Mouse (Mus musculus) megakaryocyte, embryonic 14.5 days (primary cell): ENCODE results near the gene Phex. TPM values are rescaled to one million over a fixed set of nuclear protein-coding genes. Genes with fewer than 3 reads are reported as not detected.

Experiments
- H3K27me3 ChIP-seq: replicated peaks from 2 replicates; pipeline ENCODE3; 2012; ENCODE audit warnings: inconsistent platforms
- H3K36me3 ChIP-seq: replicated peaks from 2 replicates; pipeline ENCODE3; 2012; ENCODE audit warnings: low read length, inconsistent platforms, mixed read lengths
- H3K4me1 ChIP-seq: 2 replicates; pipeline ENCODE4 v1.6.1; 2012; ENCODE audit warnings: inconsistent platforms
- H3K4me3 ChIP-seq: replicated peaks from 2 replicates; pipeline ENCODE3; 2012; ENCODE audit warnings: moderate library complexity, mild to moderate bottlenecking, inconsistent platforms
- H3K9me3 ChIP-seq: 2 replicates; pipeline ENCODE4 v1.6.1; 2012; ENCODE audit warnings: inconsistent platforms
- FLI1 ChIP-seq: IDR thresholded peaks from 2 replicates; pipeline ENCODE4 v1.6.1; 2012; ENCODE audit warnings: low read length, inconsistent platforms, mixed read lengths
- GATA1 ChIP-seq: IDR thresholded peaks from 3 replicates; pipeline ENCODE4 v1.6.1; 2012; ENCODE audit warnings: mixed read lengths, low read length, inconsistent platforms, borderline replicate concordance
- polyA plus RNA-seq: library from polyadenylated mRNA; stranded (reverse); fragments of >175 nt; gene quantifications from 2 replicates; pipeline ENCODE4 v1.2.3, GENCODE M21; 2012; ENCODE audit warnings: low replicate concordance; ENCODE audit not compliant: insufficient read depth

Gene Phex
- polyA plus RNA-seq, 1 experiment: not detected

DNA sequence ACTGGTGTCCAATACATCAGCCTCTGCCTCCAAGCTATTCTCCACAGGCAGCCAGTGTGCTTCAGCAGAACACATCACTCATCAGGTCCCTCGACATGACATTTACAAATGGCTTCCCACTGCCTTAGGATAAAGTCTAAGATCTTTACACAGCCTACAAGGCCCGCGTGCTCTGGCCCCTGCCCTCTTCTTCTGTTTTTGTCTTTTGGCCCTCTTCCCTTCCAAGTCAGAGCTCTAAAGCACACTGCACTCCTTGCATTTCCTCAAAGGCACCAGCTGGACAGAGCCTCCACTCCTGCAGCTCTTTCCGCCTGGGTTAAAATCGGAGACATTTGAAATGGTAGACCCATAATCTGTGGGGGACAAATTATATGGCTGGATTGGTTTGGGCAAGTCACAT lies 28.1 kb downstream of the Phex start:
- Histone ChIP-seq H3K36me3 (no peaks in the 10 kb centered on the region), H3K9me3 (no peaks in the 10 kb centered on the region), H3K27me3 (peaks cover 4% of the 10 kb centered on the region), H3K4me3 (no peak overlapping the region), H3K4me1 (no peaks in the 10 kb centered on the region)
- no peak for TF ChIP-seq FLI1
- TF ChIP-seq GATA1: no peak

DNA sequence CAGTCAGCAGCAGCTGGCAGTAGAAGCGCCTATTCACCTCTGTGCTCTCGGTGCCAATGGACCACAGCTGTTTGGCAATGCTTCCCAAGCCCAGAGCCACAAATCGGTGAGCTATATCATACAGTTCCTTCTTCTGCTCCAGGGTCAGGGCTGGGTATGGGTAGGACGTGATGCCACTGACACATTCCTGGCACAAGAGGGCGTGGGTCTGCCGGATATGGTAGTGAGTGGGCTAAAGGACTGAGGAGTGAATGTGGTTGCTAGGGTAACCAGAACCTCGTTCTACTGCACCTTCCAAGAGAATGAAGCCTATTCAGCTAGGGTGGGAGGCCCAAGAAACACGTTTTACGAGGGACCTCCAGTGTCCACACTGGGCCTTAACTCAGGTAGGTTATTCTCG lies 36.3 kb downstream of the Phex start:
- Histone ChIP-seq H3K36me3 (no peaks in the 10 kb centered on the region), H3K4me1 (no peaks in the 10 kb centered on the region), H3K4me3 (no peak overlapping the region), H3K27me3 (peaks cover 3% of the 10 kb centered on the region), H3K9me3 (0 out of 2 replicates have a peak, but pooled peaks cover 9% of the 10 kb centered on the region)
- TF ChIP-seq GATA1 (no peak), FLI1 (no peak)

- 0 out of 2 replicates have a peak, but pooled peaks cover 9% of the 10 kb centered on the region for H3K9me3 ChIP-seq
- no peak for TF ChIP-seq GATA1
- no peak for TF ChIP-seq FLI1
- no peaks in the 10 kb centered on the region for H3K4me1 ChIP-seq
- no peaks in the 10 kb centered on the region for H3K36me3 ChIP-seq
- H3K27me3 ChIP-seq: peaks cover 3% of the 10 kb centered on the region
- no peak overlapping the region for H3K4me3 ChIP-seq
Observed at GRCm38 (mm10) chrX:157377456-157377855, 37.7 kb downstream of the Phex start.

- Histone ChIP-seq H3K9me3 (0 out of 2 replicates have a peak, but pooled peaks cover 8% of the 10 kb centered on the region), H3K4me3 (no peak overlapping the region), H3K4me1 (no peaks in the 10 kb centered on the region), H3K27me3 (peaks cover 3% of the 10 kb centered on the region), H3K36me3 (no peaks in the 10 kb centered on the region)
- no peak for TF ChIP-seq FLI1
- no peak for TF ChIP-seq GATA1
Observed at GRCm38 (mm10) chrX:157373873-157374272, 41.2 kb downstream of the Phex start.

GRCm38 (mm10) chrX:157369166-157369565 lies 45.9 kb downstream of the Phex start:
- Histone ChIP-seq H3K27me3 (no peaks in the 10 kb centered on the region), H3K4me1 (no peaks in the 10 kb centered on the region), H3K36me3 (no peaks in the 10 kb centered on the region), H3K4me3 (no peak overlapping the region), H3K9me3 (no peaks in the 10 kb centered on the region)
- TF ChIP-seq GATA1 (no peak), FLI1 (no peak)

DNA sequence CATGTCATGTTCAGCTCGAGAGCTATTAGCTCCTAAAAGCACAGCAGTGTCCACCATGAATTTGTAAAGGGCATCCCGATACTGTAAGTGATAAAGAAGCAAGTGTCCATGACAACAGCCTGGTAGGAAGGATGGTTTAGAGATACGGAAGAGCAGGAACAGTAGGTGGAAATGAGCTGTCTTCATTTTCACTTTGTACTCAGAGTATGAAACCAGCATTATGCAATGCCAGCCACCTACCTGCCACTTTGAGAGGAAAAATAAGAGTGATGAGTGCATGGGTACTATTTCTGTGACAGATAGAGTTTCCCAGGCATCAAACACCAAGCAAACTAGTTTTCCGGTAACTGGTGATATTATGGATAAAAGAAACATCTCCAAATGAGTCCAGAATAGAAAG lies 59.6 kb downstream of the Phex start:
- TF ChIP-seq GATA1: no peak
- no peak for TF ChIP-seq FLI1
- H3K27me3 ChIP-seq: peaks cover 3% of the 10 kb centered on the region
- H3K9me3 ChIP-seq: no peaks in the 10 kb centered on the region
- no peaks in the 10 kb centered on the region for H3K4me1 ChIP-seq
- H3K4me3 ChIP-seq: no peak overlapping the region
- no peaks in the 10 kb centered on the region for H3K36me3 ChIP-seq

DNA sequence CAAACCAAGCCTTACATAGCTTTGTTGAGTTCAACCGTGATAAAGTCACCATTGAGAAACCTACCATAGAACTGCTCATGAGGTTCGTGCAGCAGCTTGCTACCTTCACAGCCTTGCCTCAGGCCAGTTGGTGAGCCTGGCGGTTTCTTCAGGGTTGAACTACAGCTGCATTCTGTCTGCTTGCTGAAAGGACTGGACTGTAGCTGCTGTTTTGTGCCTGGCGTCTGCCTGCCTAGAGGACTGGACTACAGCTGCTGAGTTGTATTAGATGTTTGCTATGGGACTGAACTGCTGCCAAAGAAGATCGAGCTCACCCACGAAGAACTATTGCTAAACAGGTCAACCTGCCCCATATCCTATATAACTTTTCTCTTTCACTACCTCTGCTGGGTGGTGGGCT lies 68.9 kb downstream of the Phex start:
- Histone ChIP-seq H3K27me3 (peaks cover 4% of the 10 kb centered on the region), H3K4me1 (no peaks in the 10 kb centered on the region), H3K9me3 (no peaks in the 10 kb centered on the region), H3K4me3 (no peak overlapping the region), H3K36me3 (no peaks in the 10 kb centered on the region)
- TF ChIP-seq FLI1 (no peak), GATA1 (no peak)

DNA sequence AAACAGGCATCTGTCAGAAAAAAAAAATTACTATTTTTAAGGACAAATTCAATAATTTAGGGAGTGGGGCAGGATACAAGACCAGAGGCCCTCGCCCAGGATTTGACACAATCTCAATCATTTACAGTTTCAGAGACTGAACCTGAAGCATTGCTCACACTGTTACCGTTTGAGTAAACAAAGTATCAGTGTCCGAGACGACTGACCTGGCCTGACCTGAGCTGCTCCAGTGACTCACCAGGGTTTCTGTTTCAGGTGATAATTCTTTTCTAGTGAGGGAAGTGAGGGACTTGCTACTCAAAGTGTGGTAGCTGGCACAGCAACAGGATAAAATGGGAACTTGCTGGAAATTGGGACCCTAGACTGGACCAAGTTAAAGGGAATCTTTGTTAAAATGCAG lies 80.4 kb downstream of the Phex start:
- Histone ChIP-seq H3K27me3 (peaks cover 2% of the 10 kb centered on the region), H3K4me1 (no peaks in the 10 kb centered on the region), H3K4me3 (no peak overlapping the region), H3K9me3 (no peaks in the 10 kb centered on the region), H3K36me3 (no peaks in the 10 kb centered on the region)
- no peak for TF ChIP-seq GATA1
- TF ChIP-seq FLI1: no peak

GRCm38 (mm10) chrX:157329821-157330220 lies 85.3 kb downstream of the Phex start:
- TF ChIP-seq FLI1 (no peak), GATA1 (no peak)
- Histone ChIP-seq H3K36me3 (no peaks in the 10 kb centered on the region), H3K9me3 (no peaks in the 10 kb centered on the region), H3K4me3 (no peak overlapping the region), H3K4me1 (no peaks in the 10 kb centered on the region), H3K27me3 (peaks cover 2% of the 10 kb centered on the region)

- Histone ChIP-seq H3K4me3 (no peak overlapping the region), H3K27me3 (peaks cover 2% of the 10 kb centered on the region), H3K4me1 (no peaks in the 10 kb centered on the region), H3K9me3 (no peaks in the 10 kb centered on the region), H3K36me3 (no peaks in the 10 kb centered on the region)
- no peak for TF ChIP-seq FLI1
- TF ChIP-seq GATA1: no peak
Observed at GRCm38 (mm10) chrX:157328396-157328795, 86.7 kb downstream of the Phex start.

- peaks cover 2% of the 10 kb centered on the region for H3K27me3 ChIP-seq
- no peak overlapping the region for H3K4me3 ChIP-seq
- no peak for TF ChIP-seq GATA1
- TF ChIP-seq FLI1: no peak
- no peaks in the 10 kb centered on the region for H3K9me3 ChIP-seq
- H3K36me3 ChIP-seq: no peaks in the 10 kb centered on the region
- H3K4me1 ChIP-seq: no peaks in the 10 kb centered on the region
Observed at GRCm38 (mm10) chrX:157327756-157328155, 87.4 kb downstream of the Phex start.
